Mouse (Mus musculus) embryo, embryonic 9.5 days (tissue): ENCODE results near the gene Sirpa.

Source experiments
- DNase-seq: peaks from one replicate; pipeline ENCODE4 v3.0.0-alpha.2; 2017; ENCODE audit errors: extremely low spot score

Sirpa gene

DNA sequence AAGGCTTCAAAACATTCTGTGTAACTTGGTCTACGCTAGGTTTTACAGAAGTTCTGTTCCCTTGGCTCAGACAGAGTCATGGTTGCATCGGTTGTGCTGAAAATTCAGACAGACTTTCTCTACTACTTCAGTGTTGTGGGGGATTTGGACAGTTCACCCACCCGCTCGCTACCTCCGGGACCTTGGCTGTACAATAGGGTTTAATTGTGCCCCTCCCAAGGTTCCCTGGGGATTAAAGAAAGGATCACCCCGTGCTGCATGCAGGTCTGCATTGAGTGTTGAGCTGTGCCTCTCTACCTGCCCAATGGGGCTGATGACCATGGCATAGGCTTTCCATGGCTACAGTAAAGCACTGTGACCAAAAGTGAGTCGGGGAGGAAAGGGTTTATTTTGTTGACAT, 39.7 kb downstream of the Sirpa start:
- no peak for DNase-seq

- no peak for DNase-seq
These were observed 40.6 kb downstream of the Sirpa start for GRCm38 (mm10) chr2:129633077-129633732.

DNA sequence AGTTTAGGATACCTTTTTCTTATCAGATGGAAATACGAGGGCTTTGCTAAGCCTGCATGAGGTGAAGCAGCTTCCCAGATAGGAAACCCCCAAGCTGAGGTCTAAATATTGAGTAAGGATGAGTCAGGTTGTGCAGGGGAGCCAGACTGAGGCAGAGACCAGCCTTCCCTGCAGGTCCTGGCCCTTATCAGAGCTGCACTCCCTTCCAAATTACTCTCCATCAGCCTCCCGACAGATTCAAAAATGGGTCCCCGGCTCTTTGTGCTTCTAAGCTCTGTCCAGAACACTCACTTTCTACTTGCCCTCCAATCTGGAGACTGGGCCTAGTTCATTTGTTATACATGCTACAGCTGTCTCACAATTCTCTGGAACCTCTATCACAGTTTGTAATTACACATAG, 41.3 kb downstream of the Sirpa start:
- DNase-seq: no peak

GRCm38 (mm10) chr2:129652616-129653015, 60.0 kb downstream of the Sirpa start:
- DNase-seq: no peak

DNA sequence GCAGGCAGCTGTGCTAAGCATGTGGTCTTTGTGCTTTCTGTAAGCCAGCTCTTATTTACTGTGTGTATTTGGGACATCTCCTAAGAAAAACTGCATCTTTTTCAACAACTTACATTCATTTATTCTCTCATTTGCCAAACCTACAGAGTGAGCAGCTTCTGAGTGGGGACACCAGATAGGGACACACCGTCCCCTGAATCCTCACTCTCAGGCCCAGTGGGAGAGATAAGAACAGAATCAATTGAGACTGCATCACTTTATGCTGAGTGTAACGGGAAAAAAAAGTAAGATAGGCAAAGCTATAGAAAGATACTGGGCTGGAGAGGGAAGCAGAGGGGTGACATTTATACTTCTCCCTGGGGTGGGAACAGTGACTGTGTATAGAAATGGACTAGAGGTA, 61.0 kb downstream of the Sirpa start:
- DNase-seq: no peak

GRCm38 (mm10) chr2:129654233-129654950, 61.8 kb downstream of the Sirpa start:
- DNase-seq: no peak

- no peak for DNase-seq
These were observed 62.4 kb downstream of the Sirpa start for GRCm38 (mm10) chr2:129655033-129655432.

GRCm38 (mm10) chr2:129658796-129659195, 66.2 kb downstream of the Sirpa start:
- DNase-seq: no peak

DNA sequence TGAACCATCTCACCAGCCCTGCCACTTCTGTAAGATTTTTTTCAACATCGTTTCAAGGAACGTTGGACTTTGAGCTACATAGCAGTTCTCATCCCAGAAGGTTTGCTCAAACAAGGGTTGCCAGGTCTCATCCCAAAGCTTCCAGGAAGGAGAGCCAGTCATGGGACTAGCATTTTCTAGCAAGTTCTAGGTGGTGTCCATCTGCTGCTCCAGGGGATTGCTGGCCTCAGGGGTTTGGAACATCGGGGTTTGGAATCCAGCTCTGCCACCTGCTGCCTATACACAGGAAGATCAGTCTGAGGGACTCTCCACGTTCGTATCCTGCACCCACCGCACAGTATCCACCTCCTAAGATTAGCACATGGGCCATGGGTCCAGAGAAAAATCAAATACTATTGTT, 67.4 kb downstream of the Sirpa start:
- no peak for DNase-seq

DNA sequence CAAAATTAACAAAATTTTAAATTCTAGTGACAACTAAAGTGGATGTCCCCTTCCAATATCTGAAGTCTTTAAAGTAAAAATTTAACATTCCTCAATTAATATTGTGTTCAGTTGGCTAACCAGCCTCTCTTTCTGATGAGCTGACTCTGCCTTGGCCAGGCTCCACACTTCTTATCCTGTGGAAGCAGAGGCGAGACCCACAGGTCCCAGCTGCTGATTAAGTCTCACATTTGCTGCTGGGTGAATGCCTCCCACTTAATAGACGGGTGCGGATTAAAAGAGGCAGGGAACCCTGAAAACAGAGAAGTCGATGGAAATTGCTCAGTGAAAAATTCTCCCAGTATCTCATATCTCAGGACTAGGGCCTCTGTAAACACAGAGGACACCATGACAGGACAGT, 69.8 kb downstream of the Sirpa start:
- no peak for DNase-seq

- no peak for DNase-seq
These were observed 79.3 kb downstream of the Sirpa start for GRCm38 (mm10) chr2:129671911-129672310.

GRCm38 (mm10) chr2:129674935-129675634, 82.5 kb downstream of the Sirpa start:
- DNase-seq: peak; percentile 78

DNA sequence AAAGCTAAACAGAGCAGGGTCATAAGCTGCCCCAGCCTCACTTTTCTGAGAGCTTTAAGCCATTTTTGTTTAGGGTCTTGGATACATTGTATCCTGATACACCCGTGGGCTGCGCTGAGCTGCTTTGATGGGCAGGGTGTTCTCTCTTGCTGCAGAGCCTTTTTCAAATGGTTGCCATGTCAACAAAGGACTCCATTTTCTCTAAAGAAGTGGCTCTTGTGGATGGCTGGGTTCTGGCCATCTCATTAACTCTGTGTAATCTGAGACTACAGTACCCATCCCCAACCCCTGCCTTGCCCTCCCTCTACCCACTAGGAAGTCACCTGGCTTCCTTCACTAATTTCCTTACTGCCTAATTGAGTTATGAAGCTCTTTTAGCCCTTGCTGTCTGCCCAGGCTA, 85.0 kb downstream of the Sirpa start:
- no peak for DNase-seq

- DNase-seq: no peak
These were observed 86.4 kb downstream of the Sirpa start for GRCm38 (mm10) chr2:129679066-129679465.

DNA sequence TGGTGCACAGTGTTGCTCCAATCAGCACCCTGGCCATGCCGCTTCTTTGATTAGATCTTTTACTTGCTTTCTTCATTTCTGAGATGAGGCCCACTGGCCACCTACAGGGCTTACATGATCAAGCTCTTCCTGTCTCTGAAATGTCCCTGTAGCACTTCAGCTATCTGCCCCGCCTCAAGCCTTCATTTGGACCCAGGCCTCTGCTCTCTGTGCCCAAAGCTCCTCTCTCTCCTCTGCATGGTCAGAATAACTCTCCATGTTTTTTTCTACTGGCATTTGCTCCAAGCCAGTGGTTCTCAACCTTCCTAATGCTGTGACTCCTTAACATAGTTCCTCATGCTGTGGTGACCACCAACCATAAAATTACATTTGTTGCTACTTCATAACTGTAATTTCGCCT, 87.6 kb downstream of the Sirpa start:
- no peak for DNase-seq
